Mouse (Mus musculus): Measurements from ENCODE around the gene Ermap. TPM values are rescaled to one million over a fixed set of nuclear protein-coding genes. Genes with fewer than 3 reads are reported as not detected.

Gene Ermap
- 7.0 and 8.7 TPM in 2 replicates for polyA plus RNA-seq (2014; fragmentation: Nextera tagmentation; extraction: Ambion mirVana)

- Histone ChIP-seq H3K4me2 (ENCODE audit: low read depth, low read length) (no peak within 1 kb of the TSS), H3K9me3 (replicated peaks; ENCODE audit: control insufficient read depth, low read length) (no peaks in the 10 kb centered on the region), H3K27ac (replicated peaks; ENCODE audit: low read depth, low read length) (no peak within 1 kb of the TSS), H3K27me3 (ENCODE audit: control insufficient read depth, insufficient read depth, low read length) (no peaks in the 10 kb centered on the region), H3K4me3 (ENCODE audit: low read depth, low read length) (no peak within 1 kb of the TSS), H3K4me1 (ENCODE audit: control insufficient read depth, insufficient read depth, low read length) (no peaks in the 10 kb centered on the region), H3K9ac (replicated peaks; ENCODE audit: low read length) (no peak within 1 kb of the TSS), H3K36me3 (replicated peaks; ENCODE audit: control insufficient read depth, insufficient read depth, low read depth, low read length) (no peaks in the 10 kb centered on the region)
- DNase-seq (ENCODE audit: low spot score) (no peak), ATAC-seq (replicated peaks; ENCODE audit: insufficient number of reproducible peaks, low FRiP score, low TSS enrichment, low read depth) (no peak)
- 67% methylated on average over 6 of the region's 6 CpGs for WGBS
These were observed at the start of gene Ermap for GRCm38 (mm10) chr4:119189864-119190263. TSS of gene Ermap (minus strand) at chr4:119190011.

GRCm38 (mm10) chr4:119239181-119239682 lies 49.4 kb upstream of the Ermap start:
- no peak overlapping the region for H3K27ac ChIP-seq (replicated peaks; ENCODE audit: low read depth, low read length)
- peak overlapping the region; percentile 30 for H3K9ac ChIP-seq (replicated peaks; ENCODE audit: low read length)
- no peaks in the 10 kb centered on the region for H3K27me3 ChIP-seq (ENCODE audit: control insufficient read depth, insufficient read depth, low read length)
- DNase-seq (ENCODE audit: low spot score) (peak; percentile 89), ATAC-seq (replicated peaks; ENCODE audit: insufficient number of reproducible peaks, low FRiP score, low TSS enrichment, low read depth) (0 out of 2 replicates have a peak, but pooled peaks have one; percentile 25)
- no peaks in the 10 kb centered on the region; the same call in none of the 2 replicates for H3K36me3 ChIP-seq (replicated peaks; ENCODE audit: control insufficient read depth, insufficient read depth, low read depth, low read length)
- H3K4me1 ChIP-seq (ENCODE audit: control insufficient read depth, insufficient read depth, low read length): no peaks in the 10 kb centered on the region
- no peak overlapping the region for H3K4me2 ChIP-seq (ENCODE audit: low read depth, low read length)
- H3K9me3 ChIP-seq (replicated peaks; ENCODE audit: control insufficient read depth, low read length): no peaks in the 10 kb centered on the region
- no peak overlapping the region for H3K4me3 ChIP-seq (ENCODE audit: low read depth, low read length)
- WGBS: 41% methylated on average over 12 of the region's 12 CpGs

- Histone ChIP-seq H3K4me2 (ENCODE audit: low read depth, low read length) (no peak overlapping the region), H3K36me3 (replicated peaks; ENCODE audit: control insufficient read depth, insufficient read depth, low read depth, low read length) (no peaks in the 10 kb centered on the region; the same call in none of the 2 replicates), H3K27ac (replicated peaks; ENCODE audit: low read depth, low read length) (no peak overlapping the region), H3K4me1 (ENCODE audit: control insufficient read depth, insufficient read depth, low read length) (no peaks in the 10 kb centered on the region), H3K27me3 (ENCODE audit: control insufficient read depth, insufficient read depth, low read length) (no peaks in the 10 kb centered on the region), H3K9ac (replicated peaks; ENCODE audit: low read length) (no peak overlapping the region), H3K4me3 (ENCODE audit: low read depth, low read length) (no peak overlapping the region), H3K9me3 (replicated peaks; ENCODE audit: control insufficient read depth, low read length) (no peaks in the 10 kb centered on the region)
- no peak; the same call in 1 of the 2 replicates for ATAC-seq (replicated peaks; ENCODE audit: insufficient number of reproducible peaks, low FRiP score, low TSS enrichment, low read depth)
- DNase-seq (ENCODE audit: low spot score): no peak
- 67% methylated on average over 3 of the region's 3 CpGs for WGBS
These were observed 48.9 kb upstream of the Ermap start for GRCm38 (mm10) chr4:119238661-119239060.

GRCm38 (mm10) chr4:119234348-119234747 lies 44.5 kb upstream of the Ermap start:
- no peak overlapping the region; the same call in 1 of the 2 replicates for H3K4me3 ChIP-seq (ENCODE audit: low read depth, low read length)
- no peak overlapping the region for H3K9ac ChIP-seq (replicated peaks; ENCODE audit: low read length)
- no peaks in the 10 kb centered on the region for H3K4me1 ChIP-seq (ENCODE audit: control insufficient read depth, insufficient read depth, low read length)
- 63% methylated on average over 3 of the region's 3 CpGs for WGBS
- H3K9me3 ChIP-seq (replicated peaks; ENCODE audit: control insufficient read depth, low read length): no peaks in the 10 kb centered on the region
- ATAC-seq (replicated peaks; ENCODE audit: insufficient number of reproducible peaks, low FRiP score, low TSS enrichment, low read depth) (no peak), DNase-seq (ENCODE audit: low spot score) (no peak)
- no peaks in the 10 kb centered on the region for H3K36me3 ChIP-seq (replicated peaks; ENCODE audit: control insufficient read depth, insufficient read depth, low read depth, low read length)
- H3K27ac ChIP-seq (replicated peaks; ENCODE audit: low read depth, low read length): no peak overlapping the region
- H3K27me3 ChIP-seq (ENCODE audit: control insufficient read depth, insufficient read depth, low read length): no peaks in the 10 kb centered on the region
- no peak overlapping the region for H3K4me2 ChIP-seq (ENCODE audit: low read depth, low read length)

- no peak overlapping the region for H3K27ac ChIP-seq (replicated peaks; ENCODE audit: low read depth, low read length)
- no peaks in the 10 kb centered on the region for H3K4me1 ChIP-seq (ENCODE audit: control insufficient read depth, insufficient read depth, low read length)
- H3K27me3 ChIP-seq (ENCODE audit: control insufficient read depth, insufficient read depth, low read length): no peaks in the 10 kb centered on the region
- H3K4me2 ChIP-seq (ENCODE audit: low read depth, low read length): peak overlapping the region; percentile 86
- 0% methylated on average over 32 of the region's 36 CpGs for WGBS
- DNase-seq (ENCODE audit: low spot score) (peak; percentile 80), ATAC-seq (replicated peaks; ENCODE audit: insufficient number of reproducible peaks, low FRiP score, low TSS enrichment, low read depth) (peak; percentile 50; the same call in 1 of the 2 replicates)
- H3K4me3 ChIP-seq (ENCODE audit: low read depth, low read length): peak overlapping the region; percentile 87
- no peaks in the 10 kb centered on the region; the same call in 1 of the 2 replicates for H3K36me3 ChIP-seq (replicated peaks; ENCODE audit: control insufficient read depth, insufficient read depth, low read depth, low read length)
- no peaks in the 10 kb centered on the region for H3K9me3 ChIP-seq (replicated peaks; ENCODE audit: control insufficient read depth, low read length)
- H3K9ac ChIP-seq (replicated peaks; ENCODE audit: low read length): peak overlapping the region; percentile 78
These were observed 43.6 kb upstream of the Ermap start for GRCm38 (mm10) chr4:119233256-119233901.

- DNase-seq (ENCODE audit: low spot score) (peak; percentile 99), ATAC-seq (replicated peaks; ENCODE audit: insufficient number of reproducible peaks, low FRiP score, low TSS enrichment, low read depth) (peak; percentile 92)
- H3K27ac ChIP-seq (replicated peaks; ENCODE audit: low read depth, low read length): no peak within 1 kb of the TSS
- under 1% methylated on average over 69 of the region's 71 CpGs for WGBS
- peak within 1 kb of the TSS; percentile 78 for H3K9ac ChIP-seq (replicated peaks; ENCODE audit: low read length)
- no peaks in the 10 kb centered on the region for H3K27me3 ChIP-seq (ENCODE audit: control insufficient read depth, insufficient read depth, low read length)
- H3K4me1 ChIP-seq (ENCODE audit: control insufficient read depth, insufficient read depth, low read length): no peaks in the 10 kb centered on the region
- peak within 1 kb of the TSS; percentile 87 for H3K4me3 ChIP-seq (ENCODE audit: low read depth, low read length)
- H3K9me3 ChIP-seq (replicated peaks; ENCODE audit: control insufficient read depth, low read length): no peaks in the 10 kb centered on the region
- H3K4me2 ChIP-seq (ENCODE audit: low read depth, low read length): peak within 1 kb of the TSS; percentile 86
- peaks cover 3% of the 10 kb centered on the region for H3K36me3 ChIP-seq (replicated peaks; ENCODE audit: control insufficient read depth, insufficient read depth, low read depth, low read length)
These were observed 42.8 kb upstream of the Ermap start, which contains the start of the genes AU022252 and P3h1 for GRCm38 (mm10) chr4:119232410-119233255. TSS of gene AU022252 (minus strand) at chr4:119232712. TSS of gene P3h1 (plus strand) at chr4:119232915.

- Histone ChIP-seq H3K27me3 (ENCODE audit: control insufficient read depth, insufficient read depth, low read length) (no peaks in the 10 kb centered on the region), H3K4me3 (ENCODE audit: low read depth, low read length) (no peak overlapping the region), H3K9me3 (replicated peaks; ENCODE audit: control insufficient read depth, low read length) (no peaks in the 10 kb centered on the region), H3K4me1 (ENCODE audit: control insufficient read depth, insufficient read depth, low read length) (no peaks in the 10 kb centered on the region), H3K9ac (replicated peaks; ENCODE audit: low read length) (no peak overlapping the region), H3K36me3 (replicated peaks; ENCODE audit: control insufficient read depth, insufficient read depth, low read depth, low read length) (peaks cover 14% of the 10 kb centered on the region), H3K27ac (replicated peaks; ENCODE audit: low read depth, low read length) (no peak overlapping the region), H3K4me2 (ENCODE audit: low read depth, low read length) (no peak overlapping the region)
- 91% methylated on average over 11 of the region's 11 CpGs for WGBS
- ATAC-seq (replicated peaks; ENCODE audit: insufficient number of reproducible peaks, low FRiP score, low TSS enrichment, low read depth) (no peak), DNase-seq (ENCODE audit: low spot score) (no peak)
These were observed 36.9 kb upstream of the Ermap start for GRCm38 (mm10) chr4:119226751-119227150.
